Mouse (Mus musculus) cerebellum, adult 9-10 months (tissue): ENCODE measurements around the gene Agap3.

Experiments
- DNase-seq: peaks from one replicate; pipeline ENCODE4 v3.0.0; 2022

Agap3 gene

GRCm38 (mm10) chr5:24525360-24526189 is 73.6 kb downstream of the Agap3 start:
- DNase-seq, result no peak

DNA sequence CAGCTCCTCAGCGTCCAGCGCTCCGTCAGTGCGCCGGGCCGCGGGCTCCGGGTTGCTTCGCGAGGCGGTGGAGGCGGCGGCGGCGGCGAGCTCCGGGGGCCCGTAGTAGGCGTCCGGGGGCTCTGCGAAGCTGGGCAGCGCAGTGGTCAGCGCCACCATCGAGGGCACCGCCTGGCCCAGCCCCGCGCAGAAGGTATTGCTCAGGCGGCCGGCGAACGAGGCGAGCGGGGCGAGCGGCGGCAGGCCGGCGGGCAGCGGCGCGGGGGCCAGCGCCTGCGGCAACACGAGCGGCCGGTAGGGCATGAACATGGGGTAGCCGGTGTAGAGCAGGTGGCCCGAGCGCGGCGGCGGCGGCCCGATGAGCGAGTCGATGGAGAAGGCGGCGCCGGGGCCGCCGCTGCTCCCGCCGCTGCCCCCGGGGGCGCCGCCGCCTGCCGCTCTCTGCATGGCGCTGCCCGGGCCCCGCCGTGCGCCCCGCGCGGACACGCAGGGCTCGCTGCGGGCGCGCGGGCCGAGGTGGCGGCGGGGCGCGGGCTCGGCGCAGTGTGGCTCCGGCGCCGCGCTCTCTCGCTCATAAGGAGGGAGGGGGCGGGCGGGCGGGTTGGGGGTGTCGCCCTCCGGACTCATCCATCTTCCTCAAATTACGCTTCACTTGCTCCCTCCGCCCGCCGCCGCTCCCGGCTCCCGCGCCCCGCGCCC is 74.4 kb downstream of the Agap3 start:
- no peak for DNase-seq

GRCm38 (mm10) chr5:24526889-24527230 is 74.9 kb downstream of the Agap3 start, which contains the start of gene Gbx1:
Gbx1 (minus strand) TSS chr5:24527202.
- DNase-seq, result no peak

DNA sequence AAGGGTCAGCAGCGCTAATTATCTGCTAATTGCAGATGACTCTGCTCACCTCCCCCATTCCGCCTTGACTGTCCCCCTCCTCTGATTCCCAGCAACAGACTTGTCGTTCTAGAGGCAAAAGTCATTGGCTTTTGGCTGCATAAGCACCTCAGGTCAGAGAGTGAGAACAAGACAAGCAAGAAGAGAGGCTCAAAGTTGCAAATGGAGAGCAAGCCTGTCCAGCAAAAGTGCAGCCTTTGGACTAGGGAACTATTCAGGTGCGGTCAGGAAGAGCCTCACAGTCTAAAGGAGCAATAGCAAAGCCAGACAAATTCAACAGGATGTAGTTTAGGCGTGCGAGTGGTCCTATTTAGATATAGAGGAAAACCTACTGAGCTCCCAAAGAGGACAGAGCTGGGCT is 75.8 kb downstream of the Agap3 start:
- DNase-seq, result no peak

- peak; percentile 93 for DNase-seq
Observed at GRCm38 (mm10) chr5:24530042-24530689, 78.2 kb downstream of the Agap3 start.

GRCm38 (mm10) chr5:24533391-24533790 is 81.4 kb downstream of the Agap3 start:
- no peak for DNase-seq

GRCm38 (mm10) chr5:24534292-24534691 is 82.3 kb downstream of the Agap3 start:
- no peak for DNase-seq

DNA sequence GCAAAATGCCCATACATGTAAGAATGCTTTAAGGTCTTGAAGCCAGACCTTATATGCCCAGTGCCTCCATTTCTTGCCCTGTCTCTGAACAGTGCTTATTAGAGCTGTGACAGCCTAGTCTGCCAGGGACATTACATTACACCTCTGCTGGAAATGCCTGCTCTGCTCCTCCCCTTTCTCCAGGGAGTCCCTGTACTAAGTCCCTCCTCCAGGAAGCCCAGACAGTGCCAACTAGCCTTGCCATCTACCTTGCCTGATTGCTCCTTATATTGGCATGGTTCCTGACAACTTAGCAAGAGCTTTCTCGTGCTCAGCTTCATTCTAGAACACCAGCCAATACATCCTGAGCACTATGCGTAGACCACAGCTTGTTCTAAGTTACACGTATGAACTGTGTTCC is 83.8 kb downstream of the Agap3 start:
- no peak for DNase-seq

- DNase-seq, result no peak
Observed at GRCm38 (mm10) chr5:24536511-24536910, 84.5 kb downstream of the Agap3 start.

DNA sequence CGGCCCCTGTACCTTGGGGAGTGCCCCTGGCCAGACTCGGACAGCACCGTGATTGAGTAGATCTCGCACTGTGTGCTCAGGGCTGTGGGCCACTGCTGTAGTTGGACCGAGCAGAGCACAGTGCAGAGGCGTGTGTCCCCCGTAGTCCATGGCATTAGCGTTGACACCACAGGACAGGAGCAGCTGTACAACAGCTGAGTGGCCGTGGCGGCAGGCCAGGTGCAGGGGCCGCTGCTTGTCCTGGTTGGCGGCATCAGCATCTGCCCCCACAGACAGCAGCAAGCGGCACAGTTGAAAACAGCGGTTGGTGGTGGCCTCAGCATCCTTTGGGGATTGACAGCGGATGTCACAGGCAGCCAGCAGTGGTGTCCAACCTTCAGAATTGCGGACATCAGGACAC is 85.6 kb downstream of the Agap3 start:
- no peak for DNase-seq

DNA sequence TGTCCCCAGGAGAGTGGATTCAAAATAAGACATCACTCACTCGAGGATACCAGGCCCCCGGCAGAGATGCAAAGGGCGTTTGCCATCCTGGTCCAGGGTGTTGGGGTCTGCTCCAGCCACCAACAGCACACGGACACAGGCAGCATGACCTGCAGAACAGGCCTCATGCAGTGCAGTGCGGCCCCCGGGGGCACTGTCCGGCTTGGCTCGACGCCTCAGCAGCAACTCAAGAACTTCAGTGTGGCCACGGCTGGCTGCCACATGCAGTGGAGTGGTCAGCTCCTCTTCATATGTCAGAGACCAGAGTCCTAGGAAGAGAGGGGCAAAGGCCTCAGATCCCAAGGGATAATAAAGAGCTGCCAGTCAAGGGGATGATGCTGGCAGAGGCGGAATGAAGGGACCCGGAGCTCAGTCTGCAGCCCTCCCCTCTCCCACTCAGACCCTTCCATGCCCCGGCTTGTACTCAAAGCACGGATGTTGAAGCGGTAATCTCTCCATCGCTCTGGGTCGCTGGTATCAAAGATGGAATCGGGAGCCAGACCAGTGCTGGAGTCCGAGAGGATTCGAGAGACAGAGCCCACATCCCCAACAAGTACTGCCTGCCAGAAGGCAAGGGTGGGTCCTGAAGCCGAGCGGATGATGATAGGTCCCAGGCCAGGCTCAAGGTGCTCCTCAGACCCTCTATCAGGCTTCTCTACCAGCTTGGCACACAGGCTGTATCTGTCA is 87.8 kb downstream of the Agap3 start:
- no peak for DNase-seq

- DNase-seq, result no peak
Observed at GRCm38 (mm10) chr5:24540387-24541143, 88.6 kb downstream of the Agap3 start, which contains the start of gene Asb10. Asb10 (minus strand) TSS chr5:24540978.

DNA sequence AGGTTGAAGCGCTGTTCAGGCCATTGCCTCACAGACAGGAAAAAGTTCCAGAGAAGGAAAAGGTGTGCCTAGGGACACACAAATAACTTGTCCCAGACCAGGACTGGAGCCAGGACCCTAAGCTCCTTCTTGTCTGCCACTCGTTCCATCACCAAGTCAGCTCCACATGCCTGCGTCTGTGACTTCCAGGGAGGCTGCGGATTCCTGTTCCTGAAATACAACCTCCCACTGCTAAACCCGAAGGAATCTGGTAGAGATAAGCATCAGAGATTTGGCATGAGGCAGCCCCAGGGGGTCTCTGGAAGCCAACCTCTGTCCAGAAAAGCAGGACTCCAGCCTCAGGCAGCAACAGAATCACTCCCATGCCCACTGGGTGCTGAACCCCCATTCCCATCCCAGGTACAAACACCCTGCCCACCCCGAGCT is 89.2 kb downstream of the Agap3 start:
- no peak for DNase-seq

DNA sequence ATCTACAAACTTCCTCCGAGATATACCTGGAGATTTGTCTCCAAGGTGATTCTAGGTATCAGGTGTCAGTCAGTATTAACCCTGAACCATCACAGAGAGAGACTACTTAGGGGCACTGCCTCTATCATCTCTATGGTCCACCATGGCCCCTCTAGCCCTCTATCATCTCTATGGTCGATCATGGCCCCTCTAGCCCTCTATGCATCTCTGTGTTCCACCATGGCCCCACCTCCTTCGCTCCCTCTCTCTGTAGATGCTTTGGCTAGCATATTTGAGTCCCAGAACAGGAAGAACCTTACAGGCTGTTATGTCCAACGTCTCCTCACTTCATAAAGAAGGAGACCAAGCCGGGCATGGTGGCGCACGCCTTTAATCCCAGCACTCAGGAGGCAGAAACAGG is 90.7 kb downstream of the Agap3 start:
- DNase-seq, result no peak

GRCm38 (mm10) chr5:24550598-24551316 is 98.8 kb downstream of the Agap3 start:
- no peak for DNase-seq

GRCm38 (mm10) chr5:24551317-24551688 is 99.3 kb downstream of the Agap3 start:
- DNase-seq, result no peak
